Mouse (Mus musculus): Measurements from ENCODE around the gene Pptc7.

DNA sequence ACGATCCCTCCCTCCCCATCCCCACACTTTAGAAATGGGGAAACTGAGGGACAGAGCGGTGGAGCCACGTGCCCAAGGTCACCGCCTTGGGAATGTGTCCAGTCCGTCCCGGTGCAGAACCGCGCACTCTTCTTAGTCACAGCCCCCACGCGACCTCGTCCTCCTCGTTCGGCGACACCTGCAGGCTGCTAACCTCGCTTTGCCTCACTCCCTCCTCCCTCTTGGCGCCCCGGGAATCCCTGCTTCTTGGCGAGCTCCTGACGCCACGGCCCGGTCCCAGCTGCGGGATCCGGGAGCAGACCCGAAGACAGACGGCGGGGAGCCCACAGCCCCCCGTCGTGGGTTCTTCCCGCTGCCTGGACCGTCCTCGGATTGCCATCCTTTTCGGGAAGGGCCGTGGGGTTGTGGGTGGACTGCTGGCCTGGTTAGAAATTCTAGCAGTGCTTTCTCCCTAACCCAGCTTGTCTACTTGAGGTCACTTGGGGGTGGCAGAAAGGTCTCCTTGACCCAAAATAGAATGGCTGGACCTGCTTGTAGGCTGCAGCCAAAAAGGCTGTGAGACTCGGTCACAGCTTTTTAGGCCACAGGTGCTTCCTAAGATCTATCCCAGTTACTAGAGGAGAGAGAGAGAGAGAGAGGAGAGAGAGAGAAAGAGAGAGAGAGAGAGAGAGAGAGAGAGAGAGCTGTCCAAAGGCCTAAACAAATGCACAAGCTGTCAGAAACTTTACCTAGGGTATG is 1.0 kb downstream of the Pptc7 start:
- TF ChIP-seq POLR2A (IDR thresholded peaks at IDR 0.05; ENCODE audit: low read depth, low read length), result peak; percentile 20; the same call in 1 of the 2 replicates
- no peak for TF ChIP-seq CTCF (IDR thresholded peaks at IDR 0.05; ENCODE audit: extremely low read depth, insufficient read length, insufficient replicate concordance, low read depth, low read length)

Measured in small intestine, adult 2 months (tissue).